Mouse (Mus musculus) gastrocnemius, postnatal 36 days (tissue): ENCODE results near the gene Odc1. TPM values are rescaled to one million over a fixed set of nuclear protein-coding genes. Genes with fewer than 3 reads are reported as not detected.

ENCODE experiments used
- DNase-seq, 2 experiments: peaks; one replicate each; pipeline ENCODE4 v3.0.0; 2022
- intact Hi-C: fragments of 180-260 bp; cut with DNase I; formaldehyde crosslinking; loops from one replicate; pipeline ENCODE4 v1.15.1; 2025
- long read RNA-seq, 2 experiments: library from polyadenylated mRNA; stranded (forward); transcript quantifications; one replicate each; pipeline ENCODE4 v2.0.0; 2021
- total RNA-seq, 2 experiments: library from RNA; stranded (reverse); gene quantifications; 2 replicates each; pipeline ENCODE4 v1.2.3; 2021

Gene Odc1
- 100 to 1,000 TPM in 1 of 2 experiments, 10 to 100 TPM in 1; 99.8 to 111 TPM for total RNA-seq
- long read RNA-seq, experiment 1, transcript Odc1-201 (12 exons, 2,208 nt), result major isoform, 28 of 73 reads
- long read RNA-seq, experiment 1, partial matches to known transcripts, result 10 of 73 reads
- long read RNA-seq, experiment 1, other reads (novel, unspliced or antisense), result 35 of 73 reads
- long read RNA-seq, experiment 2, transcript Odc1-201 (12 exons, 2,208 nt), result major isoform, 43 of 107 reads
- long read RNA-seq, experiment 2, partial matches to known transcripts, result 15 of 107 reads
- long read RNA-seq, experiment 2, other reads (novel, unspliced or antisense), result 49 of 107 reads

DNA sequence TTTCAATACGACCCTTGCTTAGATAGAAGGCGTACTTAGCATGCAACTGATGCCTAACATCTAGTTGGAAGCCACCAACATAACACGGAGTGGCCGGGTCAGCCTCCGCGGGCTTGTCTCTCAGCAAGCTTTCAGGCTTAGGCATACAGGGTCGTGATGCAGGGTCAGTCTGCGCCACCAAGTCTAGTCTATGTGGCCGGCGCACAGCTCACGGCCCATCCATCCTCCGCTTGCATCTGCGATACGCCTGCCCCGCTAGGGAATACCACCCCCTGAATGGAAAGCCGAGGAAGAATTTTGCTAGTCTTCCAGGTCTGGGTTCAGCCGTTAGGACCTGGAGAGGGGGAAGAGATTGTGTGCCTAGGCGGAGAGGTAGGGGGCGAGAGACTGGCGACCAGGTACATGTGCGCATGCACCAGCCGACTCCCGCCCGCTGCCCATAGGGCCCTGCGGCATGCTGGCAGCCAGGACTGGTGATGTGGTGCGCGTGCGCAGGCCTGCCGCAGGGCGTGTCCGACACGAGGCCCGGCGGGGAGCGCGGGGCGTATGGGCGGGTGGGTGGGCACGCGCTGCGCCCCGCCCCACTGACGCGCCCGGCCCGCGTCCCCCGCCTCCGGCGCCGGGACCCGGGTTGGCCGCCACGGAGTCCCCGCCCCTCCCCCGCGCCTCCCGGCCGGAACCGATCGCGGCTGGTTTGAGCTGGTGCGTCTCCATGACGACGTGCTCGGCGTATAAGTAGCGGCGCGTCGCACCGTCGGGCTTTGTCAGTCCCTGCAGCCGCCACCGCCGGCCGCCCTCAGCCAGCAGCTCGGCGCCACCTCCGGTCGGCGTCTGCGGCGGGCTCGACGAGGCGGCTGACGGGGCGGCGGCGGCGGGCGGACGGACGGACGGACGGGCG is at the start of gene Odc1:
TSS of gene Odc1 (plus strand) at position 586 of the 898 bp plus-strand sequence.
- intact Hi-C loops, result loop anchor here (5.0 kb wide), 2 partner anchors 97 to 177 kb away; no protein-coding TSS in a partner anchor
- DNase-seq, result peak; percentile 92 to 95

DNA sequence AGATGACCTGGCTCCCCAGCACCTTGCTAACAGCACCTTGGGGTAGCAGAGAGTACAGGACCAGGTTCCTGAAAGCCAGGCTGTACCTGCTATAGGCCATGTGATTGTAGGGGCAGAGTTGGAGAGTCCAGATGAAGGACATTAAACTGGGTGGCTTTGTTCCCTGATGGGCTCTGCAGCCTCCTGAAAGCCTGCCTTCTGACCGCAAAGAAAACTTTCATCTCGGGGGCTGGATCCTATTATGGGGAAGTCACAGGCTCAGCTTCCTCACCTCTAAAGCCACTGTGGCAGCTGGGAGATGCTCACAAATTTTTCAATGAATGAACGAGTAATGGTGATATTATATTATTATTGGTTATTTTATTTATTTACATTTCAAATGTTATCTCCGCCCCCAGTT is 49.8 kb upstream of the Odc1 start:
- intact Hi-C loops, result no loop called here
- DNase-seq, result no peak

DNA sequence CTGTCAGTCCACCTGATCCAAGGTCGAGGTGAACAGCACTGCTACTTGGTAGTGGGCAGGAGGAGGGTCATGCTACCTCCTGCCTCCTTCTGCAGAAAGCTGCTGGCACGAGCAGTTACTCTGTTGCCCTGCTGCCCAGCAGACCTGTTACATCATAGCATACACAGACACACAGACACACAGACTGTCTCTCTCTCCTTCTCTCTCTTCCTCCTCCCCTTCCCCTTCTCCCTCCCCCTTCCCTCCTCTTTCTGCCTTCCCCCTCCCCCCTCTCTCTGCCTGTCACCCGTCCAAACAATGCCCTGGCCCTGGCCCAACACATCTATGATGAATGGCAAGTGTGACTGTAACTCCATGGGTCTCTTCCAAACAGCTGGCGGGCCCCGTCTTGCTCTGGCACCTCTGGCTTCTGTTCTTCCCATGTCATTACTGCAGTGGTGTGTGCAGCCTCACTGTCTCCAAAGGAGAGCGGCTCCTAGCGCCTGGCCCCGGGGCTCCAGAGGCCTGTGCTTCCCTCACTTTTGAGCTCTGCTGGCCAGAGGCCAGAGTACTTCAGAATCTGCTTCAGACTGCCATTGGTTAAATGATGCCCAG is 48.6 kb upstream of the Odc1 start:
- DNase-seq, result no peak
- intact Hi-C loops, result no loop called here

DNA sequence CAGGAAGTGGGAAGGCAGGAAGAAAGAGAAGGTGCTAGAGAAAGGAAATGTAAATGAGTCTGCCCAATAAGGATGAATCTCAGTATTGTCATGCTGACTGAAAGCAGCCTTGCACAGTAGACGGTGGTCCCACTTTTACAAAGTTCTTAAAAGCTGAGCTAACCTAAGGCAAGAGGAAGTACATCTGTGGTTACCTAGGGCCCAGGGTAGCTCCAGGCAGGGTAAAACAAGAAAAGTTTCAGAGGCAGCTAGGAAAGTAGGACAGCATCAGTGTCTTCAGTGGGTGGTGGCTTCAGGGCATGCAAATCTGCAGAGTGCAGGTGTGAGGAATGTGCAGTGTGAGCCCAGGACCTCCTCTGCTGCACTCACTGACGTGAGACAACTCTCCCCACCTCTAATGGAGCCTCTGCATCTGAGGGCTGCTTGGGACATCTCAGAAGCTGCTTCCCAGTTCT is 38.9 kb upstream of the Odc1 start:
- intact Hi-C loops, result no loop called here
- no peak for DNase-seq

DNA sequence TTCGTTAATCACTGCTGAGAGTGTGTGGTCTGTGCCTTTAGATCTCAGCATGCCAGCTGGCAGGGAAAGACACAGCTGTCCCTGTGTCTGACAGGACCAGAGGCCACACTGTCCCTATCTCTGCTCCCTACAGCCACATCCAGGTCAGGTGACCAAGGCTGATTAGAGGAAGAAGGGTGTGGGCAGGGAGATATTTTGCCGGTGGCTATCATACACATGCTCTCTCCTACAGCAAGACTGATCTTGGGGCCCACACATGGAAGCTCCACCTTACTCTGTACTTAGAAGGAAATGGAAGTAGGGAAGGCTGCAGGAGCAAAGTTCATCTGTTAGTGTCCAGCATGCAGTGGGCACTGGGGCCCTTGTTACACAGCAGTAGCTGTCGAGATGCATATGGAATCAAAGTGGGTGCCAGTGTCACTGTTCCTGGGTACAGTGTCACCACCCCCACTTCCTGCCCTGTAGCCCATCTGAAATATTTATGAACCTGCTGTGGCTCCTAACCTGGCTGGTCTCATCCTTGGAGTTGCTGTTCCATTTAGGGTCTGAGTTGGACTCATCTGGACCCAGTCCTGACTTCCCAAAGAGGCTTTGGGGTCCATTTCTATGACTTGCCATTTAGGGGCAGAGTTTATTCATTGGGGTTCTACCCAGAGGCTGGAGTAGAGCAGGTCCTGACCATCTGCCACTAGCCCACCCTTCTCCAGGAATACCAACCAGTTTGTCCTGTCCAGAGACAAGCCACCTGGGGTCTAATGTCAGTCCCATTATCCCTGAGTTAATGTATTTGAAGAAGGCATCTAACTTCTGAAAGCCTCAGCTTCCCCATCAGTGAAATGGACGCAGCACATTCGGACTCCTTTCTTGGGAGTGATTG is 38.2 kb upstream of the Odc1 start:
- intact Hi-C loops, result no loop called here
- DNase-seq, result no peak

DNA sequence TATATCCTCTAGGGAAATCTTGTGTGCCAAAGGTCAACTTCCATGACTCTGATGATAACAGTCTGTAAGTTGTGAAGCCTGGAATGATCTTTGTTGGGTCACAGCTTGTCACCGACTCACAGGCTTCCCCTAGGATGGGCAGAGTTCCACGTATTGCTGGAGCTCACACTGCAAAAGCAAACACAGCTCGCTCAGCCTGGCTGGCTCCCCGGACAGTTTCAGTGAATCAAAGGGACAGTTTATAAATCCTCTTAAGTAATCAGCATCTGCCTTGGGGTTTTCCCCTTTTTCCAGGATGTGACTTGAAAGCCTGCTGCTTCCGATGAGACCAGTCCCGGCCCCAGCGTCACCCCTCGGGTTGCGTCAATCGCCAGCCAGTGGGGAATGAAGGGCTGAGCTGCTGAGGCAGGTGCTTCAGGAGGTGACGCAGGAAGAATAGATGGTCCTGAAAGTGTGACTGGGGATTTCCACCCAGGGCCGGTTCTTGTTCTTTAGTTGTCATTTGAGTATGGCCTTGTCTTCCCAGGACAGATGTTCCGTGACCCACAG is 37.5 kb upstream of the Odc1 start:
- intact Hi-C loops, result no loop called here
- DNase-seq, result no peak

DNA sequence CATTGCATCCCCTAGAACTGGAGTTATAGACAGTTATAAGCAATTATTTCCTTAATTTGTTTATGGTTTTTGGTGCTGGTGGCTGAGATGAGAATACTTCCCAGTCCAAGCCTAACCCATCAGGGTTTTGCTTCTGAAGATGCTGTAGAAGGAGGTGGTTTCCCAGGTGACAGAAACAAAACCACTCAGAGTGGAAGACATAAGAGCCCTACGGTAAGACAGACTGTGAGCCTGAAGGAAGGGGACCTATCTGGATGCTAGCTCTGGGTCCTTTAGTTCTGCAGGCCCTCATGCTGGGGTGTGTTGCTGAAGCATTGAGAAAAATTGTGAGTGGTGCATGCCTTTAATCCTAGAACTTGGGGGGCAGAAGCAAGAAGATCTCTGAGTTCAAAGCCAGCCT is 35.3 kb upstream of the Odc1 start:
- no peak for DNase-seq
- intact Hi-C loops, result no loop called here

DNA sequence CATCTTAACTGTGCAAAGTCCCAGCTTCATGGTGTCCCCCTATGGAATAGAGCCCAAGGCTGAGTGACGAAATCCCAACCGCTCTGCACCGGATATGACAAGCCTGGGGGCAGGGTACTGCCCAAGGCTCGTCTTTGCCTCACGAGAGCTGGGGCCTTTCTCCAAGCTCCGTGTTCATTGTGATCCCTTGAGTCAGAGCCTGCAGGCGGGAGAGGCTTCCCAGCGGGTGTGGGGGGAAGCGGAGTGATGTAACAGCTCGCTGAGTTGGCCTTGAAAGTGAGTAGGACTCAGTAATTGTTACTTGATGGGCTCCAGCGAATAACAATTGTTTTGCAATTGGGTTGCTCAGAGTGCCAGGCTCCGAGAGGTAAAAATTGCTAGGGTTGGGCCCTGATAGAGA is 34.4 kb upstream of the Odc1 start:
- no peak for DNase-seq
- intact Hi-C loops, result no loop called here

DNA sequence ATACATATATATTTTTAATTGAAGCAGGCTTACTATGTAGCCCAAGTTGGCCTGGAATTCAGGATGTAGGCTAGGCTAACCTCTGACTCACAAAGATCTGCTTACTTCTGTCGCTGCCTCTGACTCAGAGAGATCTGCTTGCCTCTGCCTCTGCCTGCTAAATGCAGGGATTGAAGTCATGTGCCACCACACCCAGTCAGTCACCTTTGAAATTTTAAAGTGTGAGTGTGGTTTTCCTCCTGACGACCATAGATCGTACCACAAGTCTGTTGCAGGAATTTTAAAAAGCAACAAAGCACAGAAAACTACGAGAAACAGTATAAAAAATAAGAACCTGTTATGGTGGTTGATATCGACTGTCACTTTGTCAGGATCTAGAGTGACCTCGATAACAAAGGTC is 33.6 kb upstream of the Odc1 start:
- DNase-seq, result no peak
- intact Hi-C loops, result no loop called here

DNA sequence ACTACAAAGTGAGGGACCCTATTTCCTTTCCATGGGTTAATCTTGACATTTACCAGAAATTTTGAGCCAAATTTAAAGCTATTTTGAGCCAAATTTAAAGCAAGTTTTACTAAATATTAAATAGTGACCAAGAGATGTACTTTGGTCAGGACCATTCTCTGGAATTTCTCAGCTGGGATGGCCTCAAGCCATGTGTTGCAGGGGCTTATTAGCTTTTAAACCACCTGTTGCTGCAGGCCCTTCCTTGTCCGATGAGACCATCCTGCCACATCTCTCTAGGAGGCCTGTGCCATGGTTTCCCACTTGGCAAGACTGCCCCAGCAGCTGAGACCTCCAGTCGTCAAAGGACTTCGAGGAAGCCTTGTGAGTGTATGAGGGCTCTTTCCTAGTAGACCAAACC is 15.4 kb upstream of the Odc1 start:
- DNase-seq, result no peak
- intact Hi-C loops, result no loop called here

DNA sequence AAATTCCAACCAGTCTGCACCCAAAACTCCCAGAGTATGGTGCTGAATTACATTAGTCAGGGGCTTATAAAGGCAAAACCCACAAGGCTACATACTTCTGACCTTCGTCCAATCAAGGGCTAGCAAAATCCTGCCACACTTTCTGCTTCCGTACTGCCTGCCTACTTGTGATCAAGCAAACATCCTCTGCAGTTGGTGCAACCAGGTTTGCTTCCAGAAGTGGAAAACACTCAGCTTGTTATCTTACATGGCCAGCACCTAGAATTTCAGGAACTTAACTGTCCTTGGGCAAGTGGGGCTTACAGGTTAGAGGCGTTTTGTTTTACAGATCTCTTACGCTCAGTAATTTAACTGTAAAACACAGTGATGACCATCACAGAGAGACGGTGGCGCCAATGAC is 14.9 kb upstream of the Odc1 start:
- DNase-seq, result no peak
- intact Hi-C loops, result no loop called here

DNA sequence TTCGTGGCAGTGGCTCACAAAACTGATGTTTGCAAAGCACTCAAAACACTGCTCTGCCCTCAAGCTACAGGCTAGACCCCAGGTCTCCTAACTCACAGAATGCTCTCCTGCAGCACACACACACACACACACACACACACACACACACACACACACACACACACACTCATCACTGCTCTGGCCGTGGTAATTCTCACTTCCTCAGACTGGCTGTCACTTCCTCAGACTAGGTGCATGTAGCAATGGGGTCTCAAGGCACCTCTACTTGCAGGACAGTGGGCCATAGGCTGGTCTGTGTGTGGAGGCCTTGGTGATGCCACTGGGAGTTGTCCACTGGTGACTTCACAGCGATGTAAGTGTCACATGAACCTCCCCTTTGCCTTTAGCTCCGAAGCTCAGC is 13.8 kb upstream of the Odc1 start:
- intact Hi-C loops, result no loop called here
- no peak for DNase-seq

DNA sequence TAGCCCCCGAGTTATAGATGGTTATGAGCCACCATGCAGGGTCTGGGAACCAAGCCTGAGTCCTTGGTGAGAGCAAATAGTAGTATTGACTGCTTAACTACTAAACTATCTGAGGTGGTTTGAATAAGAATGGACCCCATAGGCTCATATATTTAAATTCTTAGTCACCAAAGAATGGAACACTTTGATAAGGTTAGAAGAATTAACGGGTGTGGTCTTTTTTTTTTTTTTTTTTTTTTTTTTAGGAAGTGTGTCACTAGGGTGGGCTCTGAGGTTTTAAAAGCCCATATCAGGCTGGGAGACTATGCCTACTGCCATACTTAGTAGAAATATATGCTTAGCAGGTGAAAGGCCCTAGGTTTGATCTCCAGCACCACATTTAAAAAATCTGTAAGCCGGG is 8.4 kb upstream of the Odc1 start:
- DNase-seq, result no peak
- intact Hi-C loops, result no loop called here

DNA sequence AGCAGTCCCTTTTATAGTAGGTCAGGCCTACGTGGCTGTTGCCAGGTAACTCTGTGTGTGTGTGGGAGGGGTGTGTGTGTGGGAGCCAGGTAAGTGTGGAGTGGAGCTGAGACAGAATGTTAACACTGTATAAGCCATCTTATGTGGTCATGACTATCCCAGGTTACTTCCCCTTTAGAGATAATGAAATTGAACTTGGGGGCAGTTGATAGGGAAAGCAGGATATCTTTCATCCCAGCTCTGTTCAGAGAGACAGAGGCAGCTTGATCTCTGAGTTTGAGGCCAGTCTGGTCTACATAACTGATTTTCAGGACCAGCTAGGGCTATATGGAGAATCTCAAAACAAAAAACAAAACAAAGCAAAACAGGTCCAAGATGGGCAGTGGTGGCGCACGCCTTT is 7.4 kb upstream of the Odc1 start:
- no peak for DNase-seq
- intact Hi-C loops, result no loop called here

DNA sequence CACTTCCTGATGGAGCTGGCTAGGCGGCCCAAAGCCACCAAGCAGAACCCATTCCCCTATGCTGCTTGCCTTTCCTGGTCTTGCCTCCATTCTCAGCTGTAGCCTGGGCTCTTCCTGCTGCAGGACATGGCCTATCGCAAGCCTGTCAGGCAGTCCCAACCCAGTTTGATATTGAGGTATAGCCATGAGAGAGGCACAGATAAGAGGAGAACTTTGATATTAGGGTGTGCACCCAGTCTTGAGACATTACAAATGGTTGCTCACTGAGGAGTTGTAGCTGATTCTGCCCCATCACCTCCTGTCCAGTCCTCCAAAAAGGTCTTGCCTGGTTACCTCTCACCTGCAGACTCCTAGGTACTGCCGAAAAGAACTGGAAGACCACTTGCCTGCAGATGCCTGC is 6.5 kb upstream of the Odc1 start:
- no peak for DNase-seq
- intact Hi-C loops, result no loop called here

DNA sequence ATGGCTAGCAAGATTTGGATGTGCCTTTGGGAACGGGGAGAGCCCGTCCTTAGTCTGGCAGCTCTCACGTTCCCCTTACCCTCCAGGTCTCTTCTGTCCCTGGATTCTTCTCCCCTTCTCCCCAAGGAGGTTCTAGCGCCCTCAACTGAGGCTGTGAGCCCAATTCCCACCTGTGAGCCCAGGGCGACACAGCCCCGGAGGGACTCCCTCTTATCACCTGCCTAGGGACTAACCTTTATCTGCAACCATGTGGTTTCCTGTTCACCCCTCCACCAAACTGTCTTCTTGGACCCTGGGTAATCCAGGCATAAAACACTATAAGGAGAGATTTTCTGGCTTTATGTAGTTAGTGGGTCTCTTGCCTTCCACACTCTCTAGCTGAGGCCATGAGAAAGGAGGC is 5.6 kb upstream of the Odc1 start:
- no peak for DNase-seq
- intact Hi-C loops, result no loop called here

DNA sequence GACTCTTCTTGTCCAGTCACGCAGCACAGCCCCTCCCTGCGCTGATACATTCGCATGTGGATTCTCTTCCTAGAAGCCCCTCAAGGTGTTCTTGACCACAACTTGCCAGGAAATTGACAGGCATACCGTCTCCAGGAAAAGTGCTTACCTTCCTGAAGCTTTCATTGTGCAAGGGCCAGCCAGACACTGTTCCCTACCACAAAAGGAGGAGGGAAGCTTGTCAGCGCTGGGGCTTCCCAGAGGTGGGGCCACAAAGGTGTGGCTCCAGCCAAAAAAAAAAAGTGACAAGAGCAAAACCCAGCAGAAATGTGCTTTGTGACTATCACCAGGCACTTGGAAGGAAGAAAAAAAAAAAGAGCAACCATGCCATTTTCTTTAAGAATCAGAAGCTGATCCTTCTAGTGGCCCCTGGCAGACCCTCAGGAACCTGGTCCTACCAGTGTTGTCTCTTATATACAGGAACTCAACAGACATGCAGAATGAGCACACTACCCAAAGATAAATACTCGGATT is 4.5 kb upstream of the Odc1 start:
- no peak for DNase-seq
- intact Hi-C loops, result loop anchor here (5.0 kb wide), 1 partner anchor 93 kb away; no protein-coding TSS in a partner anchor

DNA sequence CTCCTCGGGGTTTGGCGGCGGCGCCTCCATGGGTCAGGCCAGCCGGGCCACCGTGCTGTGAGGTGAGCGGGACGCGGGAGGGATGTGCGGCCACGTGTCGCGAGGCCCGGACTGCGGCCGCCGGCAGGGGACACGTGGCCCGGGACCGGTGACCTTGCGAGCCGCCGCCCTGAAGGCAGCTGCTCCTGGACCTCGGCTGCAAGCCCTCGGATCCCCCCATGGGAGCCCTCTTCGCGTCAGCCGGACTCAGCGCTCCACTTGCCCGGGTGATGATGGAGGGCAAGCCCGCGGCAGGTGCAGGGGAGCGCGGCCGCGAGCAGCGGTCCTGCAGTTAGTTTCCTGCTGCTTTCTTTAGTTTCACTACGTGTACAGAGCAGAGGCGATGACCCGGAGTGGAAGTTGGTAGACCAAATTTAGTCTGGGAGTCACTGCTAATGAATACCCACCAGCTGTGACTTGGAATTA is 545 bp downstream of the Odc1 start:
- intact Hi-C loops, result loop anchor here (5.0 kb wide), 1 partner anchor 178 kb away; no protein-coding TSS in a partner anchor
- peak in 1 of 2 experiments; percentile 39 for DNase-seq

DNA sequence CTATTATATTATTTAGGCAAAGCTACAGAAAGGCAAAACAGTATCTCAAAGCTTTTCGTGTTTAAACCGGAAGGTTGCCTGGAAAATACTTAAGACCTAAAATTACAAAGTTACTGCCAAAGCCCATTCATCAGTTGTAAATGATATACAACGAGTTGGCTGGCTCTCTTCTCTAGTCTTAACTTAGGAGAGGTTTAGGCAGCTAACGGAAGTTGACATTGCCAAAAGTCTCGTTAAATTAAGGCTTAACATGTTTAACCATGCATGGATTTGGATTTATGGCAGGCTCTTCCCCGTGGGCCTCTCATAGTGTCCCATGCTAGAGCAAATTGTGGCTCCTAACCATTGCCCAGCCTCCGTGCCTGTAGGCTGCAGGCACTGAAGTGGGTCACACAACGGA is 1.3 kb downstream of the Odc1 start:
- no peak for DNase-seq

More for the DNA sequence above, 1.3 kb downstream of the Odc1 start:
- intact Hi-C loops, result loop anchor here (5.0 kb wide), 1 partner anchor 179 kb away; no protein-coding TSS in a partner anchor
